Mouse (Mus musculus): ENCODE results near the gene Lyl1. TPM values are rescaled to one million over a fixed set of nuclear protein-coding genes. Genes with fewer than 3 reads are reported as not detected.
A peak's percentile ranks its signal among the peaks of the same experiment; 100 is the strongest.
"Not testable (repeated sequence)": the region's sequence is repeated elsewhere in the genome, so short reads cannot be mapped to it uniquely, and the experiment has no call there.

Gene Lyl1
- polyA plus RNA-seq, 1 experiment from 2014 or later: 48.7 TPM

- peak overlapping the region; percentile 89 for H3K27ac ChIP-seq
- no peaks in the 10 kb centered on the region for H3K36me3 ChIP-seq (ENCODE audit: inconsistent target)
- H3K4me3 ChIP-seq (ENCODE audit: inconsistent target): peak overlapping the region; percentile 56
- WGBS (ENCODE audit: missing documents): under 1% methylated on average over 57 of the region's 61 CpGs
- peaks cover 16% of the 10 kb centered on the region; the same call in 1 of the 2 replicates for H3K79me2 ChIP-seq (ENCODE audit: inconsistent target)
Measured at GRCm38 (mm10) chr8:84661961-84662571, 39.2 kb upstream of the Lyl1 start.

GRCm38 (mm10) chr8:84662581-84663065 lies 38.6 kb upstream of the Lyl1 start, which contains the start of gene Ier2:
TSS of gene Ier2 (minus strand) at chr8:84662852.
- Histone ChIP-seq H3K4me3 (ENCODE audit: inconsistent target) (peak within 1 kb of the TSS; percentile 56), H3K36me3 (ENCODE audit: inconsistent target) (no peaks in the 10 kb centered on the region), H3K27ac (peak within 1 kb of the TSS; percentile 89), H3K79me2 (ENCODE audit: inconsistent target) (peaks cover 16% of the 10 kb centered on the region; the same call in 1 of the 2 replicates)
- WGBS (ENCODE audit: missing documents): under 1% methylated on average over 27 of the region's 27 CpGs

- peak overlapping the region; percentile 59 for H3K4me3 ChIP-seq (ENCODE audit: inconsistent target)
- H3K79me2 ChIP-seq (ENCODE audit: inconsistent target): peaks cover 16% of the 10 kb centered on the region; the same call in 1 of the 2 replicates
- no peaks in the 10 kb centered on the region for H3K36me3 ChIP-seq (ENCODE audit: inconsistent target)
- H3K27ac ChIP-seq: peak overlapping the region; percentile 89
- 4% methylated on average over 43 of the region's 43 CpGs for WGBS (ENCODE audit: missing documents)
Measured at GRCm38 (mm10) chr8:84663483-84664327, 37.6 kb upstream of the Lyl1 start.

GRCm38 (mm10) chr8:84664566-84665384 lies 36.5 kb upstream of the Lyl1 start:
- WGBS (ENCODE audit: missing documents): under 1% methylated on average over 29 of the region's 29 CpGs
- Histone ChIP-seq H3K36me3 (ENCODE audit: inconsistent target) (no peaks in the 10 kb centered on the region), H3K79me2 (ENCODE audit: inconsistent target) (peaks cover 16% of the 10 kb centered on the region; the same call in 1 of the 2 replicates), H3K27ac (peak overlapping the region; percentile 89), H3K4me3 (ENCODE audit: inconsistent target) (peak overlapping the region; percentile 59)

- H3K79me2 ChIP-seq (ENCODE audit: inconsistent target): peaks cover 16% of the 10 kb centered on the region; the same call in 1 of the 2 replicates
- peak overlapping the region; percentile 89 for H3K27ac ChIP-seq
- H3K4me3 ChIP-seq (ENCODE audit: inconsistent target): peak overlapping the region; percentile 59
- WGBS (ENCODE audit: missing documents): 4% methylated on average over 14 of the region's 14 CpGs
- no peaks in the 10 kb centered on the region for H3K36me3 ChIP-seq (ENCODE audit: inconsistent target)
Measured at GRCm38 (mm10) chr8:84665385-84665893, 35.8 kb upstream of the Lyl1 start.

GRCm38 (mm10) chr8:84668081-84668480 lies 33.2 kb upstream of the Lyl1 start:
- WGBS (ENCODE audit: missing documents): 94% methylated on average over 1 of the region's 1 CpGs
- H3K4me3 ChIP-seq (ENCODE audit: inconsistent target): no peak overlapping the region
- no peak overlapping the region for H3K27ac ChIP-seq
- H3K79me2 ChIP-seq (ENCODE audit: inconsistent target): no peaks in the 10 kb centered on the region; the same call in 1 of the 2 replicates
- H3K36me3 ChIP-seq (ENCODE audit: inconsistent target): peaks cover 14% of the 10 kb centered on the region

- Histone ChIP-seq H3K79me2 (ENCODE audit: inconsistent target) (no peaks in the 10 kb centered on the region; the same call in 1 of the 2 replicates), H3K4me3 (ENCODE audit: inconsistent target) (no peak overlapping the region), H3K36me3 (ENCODE audit: inconsistent target) (peaks cover 21% of the 10 kb centered on the region), H3K27ac (no peak overlapping the region)
- WGBS (ENCODE audit: missing documents): 67% methylated on average over 6 of the region's 6 CpGs
Measured at GRCm38 (mm10) chr8:84668731-84669485, 32.3 kb upstream of the Lyl1 start.

- not testable (repeated sequence) for H3K4me3 ChIP-seq (ENCODE audit: inconsistent target); H3K79me2 ChIP-seq (ENCODE audit: inconsistent target); H3K27ac ChIP-seq
- WGBS (ENCODE audit: missing documents): 84% methylated on average over 3 of the region's 5 CpGs
- peaks cover 32% of the 10 kb centered on the region for H3K36me3 ChIP-seq (ENCODE audit: inconsistent target)
Measured at GRCm38 (mm10) chr8:84670295-84671006, 30.8 kb upstream of the Lyl1 start.

GRCm38 (mm10) chr8:84677305-84677704 lies 24.0 kb upstream of the Lyl1 start:
- Histone ChIP-seq H3K27ac (no peak overlapping the region), H3K36me3 (ENCODE audit: inconsistent target) (peaks cover 34% of the 10 kb centered on the region), H3K4me3 (ENCODE audit: inconsistent target) (no peak overlapping the region), H3K79me2 (ENCODE audit: inconsistent target) (peaks cover 57% of the 10 kb centered on the region)
- WGBS (ENCODE audit: missing documents): 91% methylated on average over 5 of the region's 5 CpGs

- Histone ChIP-seq H3K79me2 (ENCODE audit: inconsistent target) (peaks cover 99% of the 10 kb centered on the region), H3K4me3 (ENCODE audit: inconsistent target) (no peak overlapping the region), H3K27ac (no peak overlapping the region), H3K36me3 (ENCODE audit: inconsistent target) (no peaks in the 10 kb centered on the region)
- 96% methylated on average over 2 of the region's 2 CpGs for WGBS (ENCODE audit: missing documents)
Measured at GRCm38 (mm10) chr8:84681476-84681875, 19.8 kb upstream of the Lyl1 start.

GRCm38 (mm10) chr8:84682257-84682656 lies 19.0 kb upstream of the Lyl1 start:
- Histone ChIP-seq H3K79me2 (ENCODE audit: inconsistent target) (peaks cover 98% of the 10 kb centered on the region), H3K27ac (no peak overlapping the region), H3K36me3 (ENCODE audit: inconsistent target) (no peaks in the 10 kb centered on the region), H3K4me3 (ENCODE audit: inconsistent target) (no peak overlapping the region)
- WGBS (ENCODE audit: missing documents): 17% methylated on average over 2 of the region's 2 CpGs

- Histone ChIP-seq H3K36me3 (ENCODE audit: inconsistent target) (no peaks in the 10 kb centered on the region), H3K79me2 (ENCODE audit: inconsistent target) (peaks cover 84% of the 10 kb centered on the region), H3K27ac (no peak overlapping the region), H3K4me3 (ENCODE audit: inconsistent target) (no peak overlapping the region)
- 85% methylated on average over 3 of the region's 3 CpGs for WGBS (ENCODE audit: missing documents)
Measured at GRCm38 (mm10) chr8:84684537-84684936, 16.7 kb upstream of the Lyl1 start.

All from macrophage (primary cell).